Mouse (Mus musculus): ENCODE measurements at regions not wholly inside any gene's neighbourhood (a gene's known extent, or its start where the extent isn't known, plus 50 kb on each side); places are given as distances from the start of the nearest gene placed in this dataset.

DNA sequence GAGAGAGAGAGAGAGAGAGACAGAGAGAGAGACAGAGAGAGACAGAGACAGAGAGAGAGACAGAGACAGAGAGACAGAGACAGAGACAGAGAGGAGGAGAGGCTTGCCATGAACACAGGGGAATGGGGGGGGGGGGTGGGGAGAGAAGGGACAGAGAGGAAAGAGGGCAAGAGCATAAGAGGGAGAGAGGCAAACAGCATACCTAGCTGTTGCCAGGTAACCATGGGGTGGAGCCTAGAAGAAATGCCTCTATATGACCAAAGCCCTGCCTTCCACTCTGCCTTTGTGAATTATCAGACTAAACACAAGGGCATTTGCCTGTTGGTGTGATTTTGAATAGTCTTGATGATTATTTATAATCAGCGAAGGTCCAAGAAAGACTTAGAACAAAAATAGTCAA, 332.2 kb downstream of the Galc start:
- no peak for DNase-seq (ENCODE audit: low spot score in 2 of 2)

DNA sequence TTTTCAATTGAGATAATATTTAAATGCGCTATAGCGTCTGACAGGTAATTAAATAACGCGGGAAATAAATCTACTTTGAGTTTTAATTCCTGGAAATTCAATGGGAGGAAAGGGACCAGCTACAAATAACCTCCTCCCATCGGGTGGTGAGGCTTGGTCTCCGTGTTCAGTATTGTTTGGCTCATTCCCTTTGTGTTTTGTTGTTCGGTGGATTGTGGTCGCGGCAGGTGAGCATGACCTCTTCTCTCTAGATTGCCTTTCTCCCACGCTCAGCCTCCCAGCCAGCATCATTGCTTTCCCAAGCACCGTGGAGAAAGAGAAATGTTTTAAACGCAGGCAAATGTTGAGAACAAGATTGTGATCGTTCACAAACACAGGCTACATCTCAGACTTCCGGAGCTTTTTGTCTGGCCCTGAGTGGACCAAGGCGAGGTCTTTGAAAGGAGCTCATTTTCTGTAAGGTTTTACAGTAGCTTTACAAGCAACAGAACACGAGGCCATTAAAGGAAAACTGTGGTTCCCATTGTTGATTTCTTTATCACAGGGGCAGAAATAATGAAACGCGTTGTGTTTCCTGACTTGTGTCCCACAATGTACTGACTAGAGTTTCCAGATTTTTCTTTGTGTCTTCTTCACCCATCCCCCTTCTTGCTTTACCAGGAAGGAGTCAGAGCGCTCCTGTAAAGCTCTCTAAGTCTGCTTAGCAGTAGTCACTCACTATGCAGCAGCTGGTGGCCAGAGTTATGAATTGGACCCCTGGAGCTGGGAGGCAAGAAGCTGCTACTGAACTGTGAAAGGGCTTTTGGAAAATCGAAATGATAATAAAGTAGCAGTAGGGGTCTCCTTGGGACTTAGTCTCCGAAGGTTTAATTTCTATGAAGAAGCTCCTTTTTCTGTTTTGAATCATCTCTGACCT, 337.7 kb downstream of the Galc start:
- DNase-seq (ENCODE audit: low spot score in 2 of 2): no peak

DNA sequence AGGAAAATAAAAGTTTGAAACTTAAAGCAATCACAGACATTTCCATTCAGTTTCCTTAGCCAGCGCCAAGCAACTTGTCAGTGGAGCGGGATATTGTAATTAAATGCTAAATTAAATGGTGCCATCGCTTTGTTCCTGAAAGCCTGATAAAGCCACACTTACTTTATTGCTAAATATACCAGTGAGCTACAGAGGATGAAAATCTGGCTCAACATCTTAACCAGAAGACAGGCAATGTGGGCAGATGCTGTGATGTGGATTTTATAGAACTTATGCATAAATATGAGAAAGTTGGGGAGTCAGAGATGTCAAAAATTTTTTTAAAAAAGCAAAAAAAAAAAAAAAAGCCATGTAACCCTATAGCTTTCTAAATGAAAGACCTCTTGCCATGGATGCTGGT, 340.8 kb downstream of the Galc start:
- DNase-seq (ENCODE audit: low spot score in 2 of 2): no peak

DNA sequence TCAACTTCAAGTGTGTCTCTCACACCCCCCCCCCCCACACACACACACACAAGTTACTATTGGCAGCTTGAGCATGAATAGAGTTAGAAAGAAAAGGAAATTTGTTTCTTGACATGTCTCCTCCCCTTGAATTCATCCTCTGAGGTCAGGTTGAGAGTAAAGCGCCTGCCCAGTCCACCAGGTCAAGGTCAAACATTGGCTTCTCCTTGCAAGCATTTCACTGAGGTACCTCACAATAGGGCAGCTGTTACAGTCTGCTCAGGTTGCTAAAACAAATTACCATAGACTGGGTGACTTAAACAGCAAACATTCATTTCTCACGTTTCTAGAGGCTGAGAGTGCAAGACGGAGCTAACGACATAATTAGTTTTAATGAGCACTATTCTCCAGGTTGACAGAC, 344.2 kb downstream of the Galc start:
- DNase-seq (ENCODE audit: low spot score in 2 of 2): no peak

DNA sequence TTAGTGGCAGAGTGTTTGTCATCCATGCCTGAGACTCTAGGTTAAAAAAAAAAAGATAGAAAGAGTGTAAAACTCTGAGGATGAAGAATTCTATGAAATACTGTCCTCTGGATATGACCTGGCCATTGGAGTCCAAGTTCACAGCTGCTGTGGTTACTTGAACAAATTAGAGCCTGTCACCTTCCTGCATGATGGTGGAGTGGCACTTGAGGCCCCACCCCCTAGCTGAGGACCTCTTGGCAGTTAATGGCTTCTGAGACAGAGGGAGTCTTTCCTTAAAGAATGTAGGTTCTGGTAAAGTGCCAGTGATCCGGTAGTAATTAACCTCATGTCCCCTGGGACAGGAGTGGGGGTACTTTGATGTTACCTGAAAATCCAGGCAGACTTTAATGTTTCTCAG, 346.5 kb downstream of the Galc start:
- DNase-seq (ENCODE audit: low spot score in 2 of 2): no peak

DNA sequence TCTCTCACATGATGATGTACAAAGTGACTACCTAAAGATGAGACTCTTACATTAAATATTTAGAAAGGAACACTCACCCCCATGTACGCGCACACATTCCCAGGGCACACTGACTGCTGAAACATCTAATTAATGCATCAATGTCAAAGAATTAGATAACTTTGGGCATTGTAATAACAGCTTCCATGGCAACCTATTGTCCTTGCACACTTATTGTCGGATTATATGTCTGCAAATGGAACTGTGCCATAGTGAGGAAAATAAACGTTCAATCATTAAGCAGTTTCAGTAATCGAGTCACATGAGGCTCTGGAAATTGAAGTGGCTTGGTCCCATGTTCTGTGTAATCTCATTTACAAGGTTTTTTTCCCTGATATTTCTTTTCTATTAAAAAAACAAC, 360.0 kb downstream of the Galc start:
- DNase-seq (ENCODE audit: low spot score in 2 of 2): no peak

DNA sequence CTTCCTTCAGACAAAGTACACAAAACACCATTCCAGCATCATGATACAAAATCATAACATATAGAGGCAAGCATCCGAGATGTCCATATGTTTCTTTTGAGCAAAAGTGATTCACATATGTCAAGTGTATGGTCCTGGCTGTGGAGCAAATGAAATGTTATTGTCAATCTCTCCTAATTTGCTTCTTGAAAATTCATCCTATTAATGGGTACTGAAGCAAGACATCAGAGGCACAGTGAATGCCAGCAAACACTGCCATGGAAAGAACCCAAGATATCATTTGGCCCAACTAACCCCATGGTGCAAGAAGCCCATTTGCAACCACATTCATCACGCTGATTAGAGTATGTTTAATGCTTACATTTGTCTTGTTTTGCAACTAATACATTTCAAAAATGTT, 361.1 kb downstream of the Galc start:
- DNase-seq (ENCODE audit: low spot score in 2 of 2): no peak

DNA sequence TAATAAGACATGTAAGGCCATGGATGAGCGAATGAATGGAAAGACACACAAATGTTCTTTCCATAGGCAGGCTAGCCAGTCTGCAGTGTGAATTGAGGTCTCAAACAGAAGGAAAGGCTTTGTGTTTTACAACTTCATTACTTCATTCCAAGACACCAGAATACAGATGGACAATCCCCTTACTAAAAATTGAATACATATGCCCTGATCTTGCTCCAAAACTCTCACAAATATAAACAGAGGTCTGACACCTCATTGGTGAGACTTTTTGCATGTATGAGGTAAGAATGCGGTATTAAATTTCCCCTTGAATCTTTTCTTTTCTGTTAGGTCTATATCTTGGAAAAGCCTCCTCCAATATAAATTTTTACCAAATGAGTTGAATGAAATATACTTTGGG, 363.3 kb downstream of the Galc start:
- DNase-seq (ENCODE audit: low spot score in 2 of 2): no peak

DNA sequence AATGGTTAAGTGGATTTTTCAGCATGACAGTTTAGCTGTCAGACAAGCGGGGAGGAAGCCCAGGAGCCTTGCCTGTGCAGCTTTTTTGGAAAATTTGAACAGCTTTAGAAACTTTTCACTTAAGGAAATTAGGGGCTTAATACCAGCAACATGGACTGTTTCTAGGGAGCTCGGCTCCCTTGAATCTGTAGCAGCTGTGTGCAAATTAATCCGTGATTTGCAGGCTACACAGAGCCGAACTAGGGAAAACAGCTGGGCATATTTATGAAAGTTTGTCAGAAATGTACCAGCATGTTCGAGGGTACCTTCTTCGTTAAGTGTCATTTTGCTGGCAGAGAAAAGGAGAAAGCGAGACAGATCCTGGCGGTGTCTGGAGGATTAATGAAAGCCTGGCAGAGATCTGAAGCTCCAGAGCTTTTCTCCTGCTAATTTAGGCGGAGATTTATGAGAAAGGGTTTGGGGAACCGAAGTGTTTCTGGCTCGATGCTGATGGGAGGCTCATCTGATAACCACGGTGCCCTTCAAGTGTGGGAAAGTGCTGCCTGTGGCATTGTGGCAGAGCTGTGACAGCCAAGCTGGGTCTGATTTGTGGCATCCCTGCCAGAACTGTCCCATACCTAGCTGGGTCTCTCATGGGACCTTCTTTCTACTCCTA, 370.3 kb downstream of the Galc start:
- no peak for DNase-seq (ENCODE audit: low spot score in 2 of 2)

DNA sequence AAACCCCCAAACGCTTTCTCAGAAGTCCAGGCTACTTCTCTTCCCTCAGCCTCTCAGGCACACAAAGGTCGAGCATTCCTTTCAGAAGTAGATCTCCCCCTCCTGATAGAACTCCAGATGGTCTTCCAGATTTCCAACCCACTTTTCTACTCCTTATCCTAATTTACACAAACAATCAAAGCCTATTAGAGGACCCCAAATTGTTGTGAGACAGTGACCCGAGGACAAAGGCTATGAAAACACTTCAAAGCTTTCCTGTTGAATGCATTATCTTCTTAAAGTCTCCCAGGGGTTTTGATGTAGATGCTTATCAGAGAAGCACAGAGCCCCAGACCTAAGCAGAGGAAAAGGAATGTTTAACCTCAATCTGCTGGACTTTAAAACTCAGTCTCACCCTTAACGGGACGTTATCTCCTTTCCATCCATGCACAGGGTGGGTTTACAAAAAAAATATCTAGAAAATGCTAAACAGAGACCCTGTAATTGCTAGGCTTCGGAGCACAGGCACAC, 370.9 kb downstream of the Galc start:
- DNase-seq (ENCODE audit: low spot score in 2 of 2): no peak

DNA sequence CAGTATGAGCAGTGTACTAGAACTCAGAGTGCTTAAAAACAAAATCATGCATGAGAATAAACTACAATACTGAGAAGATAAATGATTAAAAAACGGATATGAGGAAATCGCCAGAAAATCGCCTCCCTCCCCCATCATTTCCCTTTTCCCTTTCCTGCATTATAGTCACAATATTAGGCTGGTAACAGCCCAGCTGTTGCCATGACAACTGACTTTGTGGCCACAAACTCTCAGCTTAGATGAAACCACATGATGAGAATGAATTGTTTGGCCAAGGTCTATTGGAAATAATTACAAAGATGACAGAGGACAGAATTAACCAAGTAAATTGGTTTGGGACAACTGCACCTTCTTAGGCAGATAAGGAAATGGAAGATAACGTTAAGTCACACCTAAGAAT, 376.8 kb downstream of the Galc start:
- no peak for DNase-seq (ENCODE audit: low spot score in 2 of 2)

DNA sequence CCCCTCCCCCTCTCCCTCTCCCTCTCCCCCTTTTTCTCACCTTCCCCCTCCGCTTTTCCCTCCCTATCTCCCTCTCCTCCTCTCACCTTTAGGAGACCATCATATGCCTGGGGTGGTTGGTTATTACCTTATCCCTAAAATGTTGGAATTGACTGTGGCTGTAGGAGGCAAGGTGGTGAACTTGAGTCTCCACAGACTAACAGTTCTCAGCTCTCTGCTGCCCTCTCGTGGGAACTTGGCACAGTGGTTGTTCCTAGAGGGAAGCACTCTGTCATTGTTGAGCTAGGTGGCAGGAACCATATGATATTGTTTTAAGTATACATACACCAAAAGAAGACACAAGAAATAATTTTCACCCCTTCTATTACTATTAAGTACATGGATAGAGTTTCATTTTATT, 386.9 kb downstream of the Galc start:
- DNase-seq (ENCODE audit: low spot score in 2 of 2): peak; percentile 5 to 35

DNA sequence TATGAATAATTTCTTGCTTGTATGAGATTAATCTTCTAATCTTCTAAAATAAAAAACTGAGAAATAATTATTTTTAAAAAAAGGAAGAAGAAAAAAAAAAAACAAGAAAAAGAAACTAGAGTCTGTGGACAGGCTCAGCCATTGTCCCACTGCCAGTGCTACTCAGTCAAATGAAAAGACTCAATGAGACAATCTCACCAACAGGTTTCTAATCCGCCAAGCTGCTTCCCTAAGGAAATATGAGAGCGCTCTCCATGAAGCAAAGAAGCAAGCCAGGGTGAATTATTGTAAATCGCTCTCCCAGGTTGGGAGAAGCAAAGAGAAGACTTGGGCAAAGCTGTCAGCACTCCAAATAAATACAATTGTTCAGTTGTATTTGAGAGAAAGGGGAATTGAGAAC, 396.3 kb downstream of the Galc start:
- no peak for DNase-seq (ENCODE audit: low spot score in 2 of 2)

DNA sequence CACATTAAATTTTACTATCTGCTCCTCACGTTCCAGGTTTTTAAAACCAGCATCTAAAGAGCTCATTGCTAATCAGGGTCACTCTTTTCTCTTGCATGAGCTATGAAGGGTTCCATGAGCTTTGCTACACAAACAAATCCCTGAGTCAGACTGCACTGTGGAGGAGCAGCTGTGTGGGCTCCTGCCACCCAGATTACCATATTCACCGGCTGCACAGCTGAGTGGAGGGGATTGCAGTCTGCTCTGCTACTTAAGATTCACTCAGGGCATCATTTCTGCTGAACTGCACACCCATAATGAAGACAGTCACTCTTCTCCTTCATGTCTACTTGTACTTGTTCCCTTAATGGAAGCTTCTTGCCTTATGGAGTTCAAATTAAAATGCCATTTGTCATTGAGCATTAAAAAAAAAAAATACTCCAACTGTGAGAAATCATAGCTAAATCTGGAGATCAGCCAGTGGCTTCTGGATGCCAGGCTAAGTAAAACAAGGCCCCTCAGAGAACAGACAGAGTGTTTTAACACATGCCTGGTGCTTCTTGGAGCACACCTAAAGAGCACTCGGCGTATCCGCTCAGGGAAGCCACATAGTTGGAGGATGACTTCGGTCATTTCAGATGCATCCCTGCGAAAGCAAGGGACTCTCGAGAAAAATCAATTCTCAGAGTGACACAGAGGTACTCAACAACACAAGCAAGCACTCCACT, 422.9 kb downstream of the Galc start:
- DNase-seq (ENCODE audit: low spot score in 2 of 2): no peak

DNA sequence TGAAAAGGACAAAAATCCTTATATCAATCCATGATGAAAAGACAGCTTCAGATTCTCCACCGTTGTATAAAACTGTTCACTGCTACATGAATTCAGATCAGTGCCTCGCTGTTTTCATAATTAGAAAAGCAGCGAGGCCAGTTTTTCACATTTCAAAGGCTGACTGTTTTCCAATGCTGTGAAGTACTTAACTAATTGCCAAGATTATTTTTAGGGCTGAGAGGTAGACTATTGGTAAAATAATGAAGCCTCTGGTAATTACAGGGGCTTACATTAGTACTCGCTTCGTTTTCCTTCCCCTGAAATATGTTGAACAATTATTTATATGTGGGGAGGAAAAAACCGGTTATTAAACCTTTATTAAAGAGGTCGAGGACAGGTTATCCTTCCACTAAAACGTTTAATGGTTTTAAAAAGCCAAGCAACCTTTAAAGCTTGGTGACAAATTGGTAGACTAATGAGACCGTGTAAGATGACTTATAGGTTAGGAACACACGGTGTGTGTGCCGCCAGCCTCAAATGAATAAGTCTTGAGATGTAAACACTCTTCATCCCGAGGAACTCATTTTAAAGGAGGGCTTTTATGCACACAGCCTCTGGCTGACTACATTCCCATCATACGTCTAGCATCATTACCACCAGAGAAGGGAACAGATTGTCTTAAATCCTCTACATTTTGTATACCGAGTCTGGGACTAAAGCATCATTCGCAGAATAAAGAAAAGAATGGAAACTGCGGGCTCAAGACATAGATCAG, 465.7 kb downstream of the Galc start:
- no peak for DNase-seq (ENCODE audit: low spot score in 2 of 2)

DNA sequence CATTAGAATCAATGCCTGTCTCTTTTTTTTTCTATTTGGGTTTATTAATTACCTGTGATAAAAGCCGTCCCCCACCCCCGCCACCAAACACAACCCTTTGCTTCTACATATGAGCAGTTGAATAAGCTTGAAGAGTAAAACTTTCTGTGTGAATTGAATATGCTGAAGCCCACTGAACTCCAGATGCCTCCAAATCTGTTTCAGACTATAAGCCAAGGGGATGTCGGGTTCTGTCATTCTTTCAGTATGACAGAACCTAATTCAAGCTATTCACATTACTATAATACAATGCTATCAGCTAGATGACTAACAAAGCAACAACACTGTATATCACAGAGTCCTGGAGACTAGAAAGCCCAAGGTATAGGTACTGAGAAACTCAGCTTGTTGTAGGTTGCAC, 475.8 kb downstream of the Galc start:
- no peak for DNase-seq (ENCODE audit: low spot score in 2 of 2)

DNA sequence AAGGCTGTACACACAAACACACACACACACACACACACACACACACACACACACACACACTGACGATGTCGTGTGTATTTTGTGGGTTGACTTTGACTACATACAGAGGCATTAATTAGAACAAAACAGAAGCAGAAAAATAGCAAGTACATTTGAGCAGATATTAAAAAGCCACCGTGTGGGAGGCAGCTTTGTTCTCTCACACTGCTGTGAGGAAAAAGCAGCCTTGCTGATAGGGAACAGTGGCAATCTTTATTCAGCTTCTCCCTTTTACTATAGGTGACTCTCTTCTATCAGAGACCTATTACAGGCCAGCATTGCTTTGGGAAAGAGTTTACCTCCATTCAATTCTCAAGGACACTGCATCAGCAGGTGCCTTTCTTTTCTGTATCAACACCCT, 500.1 kb downstream of the Galc start:
- DNase-seq (ENCODE audit: low spot score in 2 of 2): no peak

DNA sequence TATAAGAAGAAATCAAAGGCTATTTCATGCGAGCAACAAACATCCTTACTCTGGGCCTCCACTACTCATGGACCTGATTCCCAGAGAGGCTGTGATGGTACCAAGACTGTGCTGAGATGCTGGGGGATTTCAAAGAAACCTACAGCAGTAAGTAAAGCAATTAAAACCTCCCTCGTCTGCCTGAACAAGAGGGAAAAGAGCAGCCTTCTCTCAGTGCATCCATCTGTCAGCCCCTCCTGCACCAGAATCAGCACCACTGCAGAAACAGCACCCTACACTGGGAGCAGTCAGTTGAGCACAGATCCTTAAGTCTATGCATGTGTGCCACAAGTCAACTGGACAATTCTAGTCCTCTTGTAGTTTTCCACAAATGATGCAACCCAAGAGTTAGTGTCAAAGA, 500.6 kb downstream of the Galc start:
- DNase-seq (ENCODE audit: low spot score in 2 of 2): no peak

DNA sequence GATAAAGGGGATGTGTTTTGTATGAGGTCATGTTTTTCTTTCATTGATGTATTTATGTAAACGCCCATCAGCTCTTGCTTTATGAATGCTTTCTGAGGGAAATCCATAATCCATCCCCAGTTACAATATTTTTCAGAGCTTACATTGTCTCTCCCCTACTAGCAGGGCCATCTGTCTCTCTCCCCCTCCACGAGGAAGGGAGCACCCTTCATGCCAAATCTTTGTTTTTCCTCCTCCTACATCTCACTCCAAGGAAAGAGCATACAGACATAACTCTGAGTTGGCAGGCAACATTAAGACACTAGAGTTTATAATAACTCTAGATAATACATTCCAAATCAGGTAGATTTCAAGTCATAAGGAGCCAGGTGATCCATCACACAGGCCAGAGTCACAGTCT, 509.1 kb downstream of the Galc start:
- DNase-seq (ENCODE audit: low spot score in 2 of 2): no peak

DNA sequence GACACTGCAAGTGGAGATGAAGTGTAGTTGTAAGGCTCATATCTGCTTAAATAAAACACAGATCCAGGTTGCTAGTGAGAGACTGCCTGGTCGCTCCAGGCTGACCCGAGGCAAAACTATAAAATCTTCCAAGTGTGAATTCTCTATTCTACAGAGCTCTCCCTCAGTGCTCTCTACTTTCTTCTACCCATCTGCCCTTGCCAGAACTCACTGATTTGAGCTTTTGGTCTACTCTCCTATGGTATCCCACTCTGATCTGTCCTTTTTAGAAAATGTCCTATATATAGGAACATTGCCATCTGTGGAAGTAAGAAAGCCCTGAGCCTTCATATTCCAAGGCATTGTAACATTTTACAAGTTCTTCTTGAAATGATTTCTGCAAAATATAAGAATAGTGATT, 518.3 kb downstream of the Galc start:
- no peak for DNase-seq (ENCODE audit: low spot score in 2 of 2)

DNA sequence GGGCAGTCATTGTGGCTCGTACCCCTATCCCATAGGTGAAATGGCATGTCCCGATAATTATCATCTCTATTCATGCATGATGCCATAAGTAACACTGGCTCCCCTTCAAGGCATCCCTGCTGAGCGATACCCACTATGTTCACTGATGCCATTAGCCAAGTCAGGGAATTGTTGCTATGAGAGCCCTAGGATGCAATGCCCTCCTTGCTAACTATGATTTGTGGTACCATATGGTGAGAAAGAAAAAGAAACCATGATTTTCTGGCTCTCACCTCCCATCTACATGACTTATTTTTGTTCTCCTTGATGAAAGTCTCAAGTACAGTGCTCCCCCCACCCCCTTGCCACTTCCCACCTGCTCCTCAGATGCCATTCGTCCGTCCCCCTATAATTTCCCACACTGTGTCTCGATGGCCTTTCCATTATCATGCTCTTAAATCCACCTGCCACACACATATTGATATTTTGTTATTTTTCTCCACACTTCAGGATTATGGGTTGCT, 527.1 kb downstream of the Galc start:
- DNase-seq (ENCODE audit: low spot score in 2 of 2): no peak

DNA sequence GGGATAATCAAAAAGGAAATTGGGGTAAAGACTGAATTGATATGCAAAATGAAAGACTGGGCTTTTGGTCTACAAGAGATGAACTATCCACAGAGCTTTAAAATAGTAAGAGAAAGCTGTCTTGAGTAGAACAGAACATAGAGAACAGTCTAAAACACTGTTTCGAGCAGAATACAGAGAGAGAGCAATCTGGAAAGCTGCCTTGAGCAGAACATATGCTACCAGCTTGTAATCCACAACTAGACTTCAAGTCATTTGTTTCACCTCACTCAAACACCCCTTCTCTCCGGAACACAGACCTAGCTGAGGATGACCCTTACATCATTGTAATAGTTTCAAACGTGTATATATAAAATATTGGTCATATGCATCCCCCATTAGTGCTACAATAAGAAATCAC, 538.7 kb downstream of the Galc start:
- no peak for DNase-seq (ENCODE audit: low spot score in 2 of 2)
